Mouse (Mus musculus): Measurements from ENCODE around the gene Gm20518. TPM values are rescaled to one million over a fixed set of nuclear protein-coding genes. Genes with fewer than 3 reads are reported as not detected.

Gene Gm20518
- polyA plus RNA-seq, 1 experiment from 2014 or later, result 0.12 TPM

GRCm38 (mm10) chr16:17865770-17866169, 25.7 kb downstream of the Gm20518 start:
- no peaks in the 10 kb centered on the region for H3K27me3 ChIP-seq (replicated peaks)
- no peak overlapping the region for H3K4me2 ChIP-seq
- H3K4me3 ChIP-seq, result no peak overlapping the region
- WGBS, result 70% methylated on average over 6 of the region's 6 CpGs
- peaks cover 14% of the 10 kb centered on the region for H3K4me1 ChIP-seq
- no peak overlapping the region for H3K27ac ChIP-seq (replicated peaks)
- peaks cover 55% of the 10 kb centered on the region for H3K36me3 ChIP-seq
- no peak for ATAC-seq (ENCODE audit: extremely low read depth, insufficient number of reproducible peaks, low FRiP score, low TSS enrichment)
- no peaks in the 10 kb centered on the region for H3K9me3 ChIP-seq
- no peak overlapping the region for H3K9ac ChIP-seq

- H3K36me3 ChIP-seq, result peaks cover 55% of the 10 kb centered on the region
- H3K9ac ChIP-seq, result no peak overlapping the region
- H3K27me3 ChIP-seq (replicated peaks), result no peaks in the 10 kb centered on the region
- ATAC-seq (ENCODE audit: extremely low read depth, insufficient number of reproducible peaks, low FRiP score, low TSS enrichment), result no peak
- no peak overlapping the region for H3K4me3 ChIP-seq
- H3K4me2 ChIP-seq, result no peak overlapping the region
- WGBS, result 80% methylated on average over 2 of the region's 2 CpGs
- H3K9me3 ChIP-seq, result no peaks in the 10 kb centered on the region
- H3K4me1 ChIP-seq, result peaks cover 13% of the 10 kb centered on the region; the same call in 1 of the 2 replicates
- H3K27ac ChIP-seq (replicated peaks), result no peak overlapping the region
Observed at GRCm38 (mm10) chr16:17865293-17865692, 26.2 kb downstream of the Gm20518 start.

DNA sequence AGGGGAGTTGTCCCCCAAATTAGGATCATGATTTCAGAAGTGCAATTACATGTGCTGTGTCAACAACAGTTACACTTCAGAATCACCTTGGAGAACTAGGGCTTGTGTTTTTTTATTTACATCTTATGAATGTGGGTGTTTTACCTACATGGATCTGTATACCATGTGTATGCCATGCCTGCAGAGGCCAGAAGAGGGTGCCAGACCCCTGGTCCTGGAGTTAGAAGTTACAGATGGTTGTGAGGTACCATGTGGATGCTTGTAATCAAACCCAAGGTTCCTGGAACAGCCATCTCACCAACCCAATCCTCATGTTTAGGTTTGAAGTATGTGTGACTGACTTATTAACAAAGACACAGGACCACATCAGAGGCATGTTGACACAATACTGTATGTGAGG, 32.9 kb downstream of the Gm20518 start:
- H3K9me3 ChIP-seq, result no peaks in the 10 kb centered on the region
- no peak overlapping the region for H3K9ac ChIP-seq
- no peak overlapping the region for H3K4me3 ChIP-seq
- H3K27me3 ChIP-seq (replicated peaks), result no peaks in the 10 kb centered on the region
- H3K27ac ChIP-seq (replicated peaks), result no peak overlapping the region
- 0 out of 2 replicates have a peak, but pooled peaks cover 4% of the 10 kb centered on the region for H3K4me1 ChIP-seq
- no peak overlapping the region for H3K4me2 ChIP-seq
- ATAC-seq (ENCODE audit: extremely low read depth, insufficient number of reproducible peaks, low FRiP score, low TSS enrichment), result no peak
- peaks cover 78% of the 10 kb centered on the region for H3K36me3 ChIP-seq

GRCm38 (mm10) chr16:17857157-17857556, 34.3 kb downstream of the Gm20518 start:
- Histone ChIP-seq H3K27me3 (replicated peaks) (no peaks in the 10 kb centered on the region), H3K27ac (replicated peaks) (no peak overlapping the region), H3K4me1 (0 out of 2 replicates have a peak, but pooled peaks cover 3% of the 10 kb centered on the region), H3K36me3 (peaks cover 91% of the 10 kb centered on the region), H3K4me2 (no peak overlapping the region), H3K4me3 (no peak overlapping the region), H3K9ac (no peak overlapping the region), H3K9me3 (no peaks in the 10 kb centered on the region)
- 90% methylated on average over 7 of the region's 7 CpGs for WGBS
- no peak for ATAC-seq (ENCODE audit: extremely low read depth, insufficient number of reproducible peaks, low FRiP score, low TSS enrichment)

DNA sequence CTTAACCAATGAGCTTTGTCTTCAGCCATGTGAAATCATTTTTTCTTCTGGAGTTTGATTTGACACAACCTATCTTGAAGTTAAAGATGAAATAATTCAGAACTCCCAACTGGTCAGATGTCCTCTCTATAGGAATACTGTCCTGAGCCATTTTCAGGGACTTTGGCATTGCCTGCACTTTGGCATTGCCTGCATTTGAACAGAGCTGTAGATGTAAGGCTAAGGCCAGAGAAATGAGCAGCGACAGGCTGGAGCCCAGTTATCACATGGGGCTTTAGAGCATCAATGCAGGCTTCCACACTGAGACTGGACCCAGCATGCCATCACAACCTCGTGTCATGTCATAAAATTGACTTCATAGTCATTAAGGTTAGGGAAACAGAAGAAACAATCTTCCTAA, 38.2 kb downstream of the Gm20518 start:
- H3K9me3 ChIP-seq, result no peaks in the 10 kb centered on the region
- H3K36me3 ChIP-seq, result peaks cover 94% of the 10 kb centered on the region
- WGBS, result 83% methylated on average over 2 of the region's 2 CpGs
- no peak overlapping the region for H3K9ac ChIP-seq
- ATAC-seq (ENCODE audit: extremely low read depth, insufficient number of reproducible peaks, low FRiP score, low TSS enrichment), result no peak
- no peak overlapping the region for H3K4me3 ChIP-seq
- H3K4me2 ChIP-seq, result no peak overlapping the region
- H3K27ac ChIP-seq (replicated peaks), result no peak overlapping the region
- no peaks in the 10 kb centered on the region for H3K4me1 ChIP-seq
- no peaks in the 10 kb centered on the region for H3K27me3 ChIP-seq (replicated peaks)

GRCm38 (mm10) chr16:17851860-17852259, 39.6 kb downstream of the Gm20518 start:
- Histone ChIP-seq H3K4me2 (no peak overlapping the region), H3K36me3 (peaks cover 94% of the 10 kb centered on the region), H3K9me3 (no peaks in the 10 kb centered on the region), H3K4me1 (no peaks in the 10 kb centered on the region), H3K9ac (no peak overlapping the region), H3K4me3 (no peak overlapping the region), H3K27me3 (replicated peaks) (no peaks in the 10 kb centered on the region), H3K27ac (replicated peaks) (no peak overlapping the region)
- no peak for ATAC-seq (ENCODE audit: extremely low read depth, insufficient number of reproducible peaks, low FRiP score, low TSS enrichment)
- WGBS, result 92% methylated on average over 1 of the region's 1 CpGs

DNA sequence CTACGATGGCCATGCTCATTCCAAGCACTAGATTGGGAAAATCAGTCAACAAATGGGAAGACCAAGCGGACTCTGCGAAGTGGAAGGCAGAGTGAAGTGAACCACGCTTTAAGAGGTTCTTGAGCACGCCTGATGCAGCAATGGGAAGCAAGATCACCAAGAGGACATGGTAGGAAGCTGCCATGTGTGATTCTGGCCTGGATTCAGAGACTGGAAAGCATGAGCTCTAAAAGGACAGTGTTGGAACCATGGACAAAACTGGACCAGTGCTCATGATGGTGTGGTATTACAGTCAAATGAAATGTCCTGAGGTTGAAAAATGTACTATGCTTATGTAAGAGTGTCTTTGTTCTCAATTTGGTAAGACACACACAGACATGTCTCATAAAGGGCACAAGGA, 40.1 kb downstream of the Gm20518 start:
- 94% methylated on average over 5 of the region's 5 CpGs for WGBS
- no peak for ATAC-seq (ENCODE audit: extremely low read depth, insufficient number of reproducible peaks, low FRiP score, low TSS enrichment)
- H3K36me3 ChIP-seq, result peaks cover 94% of the 10 kb centered on the region
- H3K27ac ChIP-seq (replicated peaks), result no peak overlapping the region
- no peak overlapping the region for H3K4me3 ChIP-seq
- no peak overlapping the region for H3K9ac ChIP-seq
- no peaks in the 10 kb centered on the region for H3K4me1 ChIP-seq
- no peaks in the 10 kb centered on the region for H3K27me3 ChIP-seq (replicated peaks)
- no peaks in the 10 kb centered on the region for H3K9me3 ChIP-seq
- H3K4me2 ChIP-seq, result no peak overlapping the region

DNA sequence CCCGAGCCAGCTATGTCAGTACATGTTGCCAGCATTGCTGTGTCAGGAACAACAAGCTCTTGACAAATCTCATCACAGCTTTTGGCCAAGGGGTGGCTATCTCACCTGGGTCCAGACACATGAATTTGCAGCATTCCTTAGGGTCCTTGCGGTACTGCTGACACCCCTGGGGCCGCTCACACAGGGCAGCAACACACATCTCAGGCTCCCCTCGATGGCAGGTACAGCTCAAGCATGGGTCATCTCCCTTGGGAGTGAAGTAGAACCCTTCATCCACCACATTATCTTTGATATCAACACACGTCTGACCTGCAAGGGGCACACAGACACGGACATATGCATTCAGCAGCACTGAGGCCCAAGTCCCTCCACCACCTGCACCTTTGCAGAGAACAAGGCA, 42.0 kb downstream of the Gm20518 start:
- WGBS, result 79% methylated on average over 6 of the region's 6 CpGs
- Histone ChIP-seq H3K9ac (no peak overlapping the region), H3K4me2 (no peak overlapping the region), H3K36me3 (peaks cover 95% of the 10 kb centered on the region), H3K27ac (replicated peaks) (no peak overlapping the region), H3K27me3 (replicated peaks) (no peaks in the 10 kb centered on the region), H3K9me3 (no peaks in the 10 kb centered on the region), H3K4me1 (no peaks in the 10 kb centered on the region), H3K4me3 (no peak overlapping the region)
- ATAC-seq (ENCODE audit: extremely low read depth, insufficient number of reproducible peaks, low FRiP score, low TSS enrichment), result no peak

GRCm38 (mm10) chr16:17848928-17849327, 42.5 kb downstream of the Gm20518 start:
- H3K4me1 ChIP-seq, result no peaks in the 10 kb centered on the region
- peaks cover 95% of the 10 kb centered on the region for H3K36me3 ChIP-seq
- H3K4me3 ChIP-seq, result no peak overlapping the region
- H3K27ac ChIP-seq (replicated peaks), result no peak overlapping the region
- H3K9me3 ChIP-seq, result no peaks in the 10 kb centered on the region
- ATAC-seq (ENCODE audit: extremely low read depth, insufficient number of reproducible peaks, low FRiP score, low TSS enrichment), result no peak
- no peaks in the 10 kb centered on the region for H3K27me3 ChIP-seq (replicated peaks)
- H3K4me2 ChIP-seq, result no peak overlapping the region
- H3K9ac ChIP-seq, result no peak overlapping the region
- WGBS, result 22% methylated on average over 1 of the region's 1 CpGs

- no peak overlapping the region for H3K27ac ChIP-seq (replicated peaks)
- no peaks in the 10 kb centered on the region for H3K9me3 ChIP-seq
- no peaks in the 10 kb centered on the region for H3K27me3 ChIP-seq (replicated peaks)
- no peak overlapping the region for H3K4me2 ChIP-seq
- H3K9ac ChIP-seq, result no peak overlapping the region
- no peaks in the 10 kb centered on the region for H3K4me1 ChIP-seq
- peaks cover 95% of the 10 kb centered on the region for H3K36me3 ChIP-seq
- no peak for ATAC-seq (ENCODE audit: extremely low read depth, insufficient number of reproducible peaks, low FRiP score, low TSS enrichment)
- WGBS, result 88% methylated on average over 6 of the region's 6 CpGs
- H3K4me3 ChIP-seq, result no peak overlapping the region
Observed at GRCm38 (mm10) chr16:17848431-17848830, 43.0 kb downstream of the Gm20518 start.

GRCm38 (mm10) chr16:17843701-17844365, 47.6 kb downstream of the Gm20518 start:
- no peak overlapping the region for H3K4me2 ChIP-seq
- H3K36me3 ChIP-seq, result peaks cover 85% of the 10 kb centered on the region
- H3K4me3 ChIP-seq, result no peak overlapping the region
- H3K9ac ChIP-seq, result no peak overlapping the region
- ATAC-seq (ENCODE audit: extremely low read depth, insufficient number of reproducible peaks, low FRiP score, low TSS enrichment), result no peak
- no peaks in the 10 kb centered on the region for H3K9me3 ChIP-seq
- H3K27me3 ChIP-seq (replicated peaks), result no peaks in the 10 kb centered on the region
- no peak overlapping the region for H3K27ac ChIP-seq (replicated peaks)
- H3K4me1 ChIP-seq, result no peaks in the 10 kb centered on the region
- 88% methylated on average over 10 of the region's 10 CpGs for WGBS

GRCm38 (mm10) chr16:17842437-17842836, 49.0 kb downstream of the Gm20518 start:
- WGBS, result 95% methylated on average over 7 of the region's 7 CpGs
- H3K36me3 ChIP-seq, result peaks cover 71% of the 10 kb centered on the region

More at GRCm38 (mm10) chr16:17842437-17842836, 49.0 kb downstream of the Gm20518 start:
- ATAC-seq (ENCODE audit: extremely low read depth, insufficient number of reproducible peaks, low FRiP score, low TSS enrichment), result no peak
- Histone ChIP-seq H3K4me3 (no peak overlapping the region), H3K4me2 (no peak overlapping the region), H3K27ac (replicated peaks) (no peak overlapping the region), H3K4me1 (no peaks in the 10 kb centered on the region), H3K9me3 (no peaks in the 10 kb centered on the region), H3K27me3 (replicated peaks) (peaks cover 12% of the 10 kb centered on the region), H3K9ac (no peak overlapping the region)
